Mouse (Mus musculus) small intestine, adult 2 months (tissue): ENCODE data around the gene Ice1.

Experiments used
- CTCF ChIP-seq: fragments of 200-500 bp; IDR thresholded peaks from 2 replicates; pipeline ENCODE4 v1.5.1; 2012; ENCODE audit warnings: low read depth, mild to moderate bottlenecking, control low read depth, inconsistent platforms, low read length, moderate library complexity, mixed read lengths; ENCODE audit not compliant: insufficient replicate concordance, insufficient read length; ENCODE audit errors: extremely low read depth
- POLR2A ChIP-seq: fragments of 200-500 bp; IDR thresholded peaks from 2 replicates; pipeline ENCODE4 v1.6.1; 2012; ENCODE audit warnings: low read depth, mild to moderate bottlenecking, control low read depth, inconsistent platforms, low read length, moderate library complexity

DNA sequence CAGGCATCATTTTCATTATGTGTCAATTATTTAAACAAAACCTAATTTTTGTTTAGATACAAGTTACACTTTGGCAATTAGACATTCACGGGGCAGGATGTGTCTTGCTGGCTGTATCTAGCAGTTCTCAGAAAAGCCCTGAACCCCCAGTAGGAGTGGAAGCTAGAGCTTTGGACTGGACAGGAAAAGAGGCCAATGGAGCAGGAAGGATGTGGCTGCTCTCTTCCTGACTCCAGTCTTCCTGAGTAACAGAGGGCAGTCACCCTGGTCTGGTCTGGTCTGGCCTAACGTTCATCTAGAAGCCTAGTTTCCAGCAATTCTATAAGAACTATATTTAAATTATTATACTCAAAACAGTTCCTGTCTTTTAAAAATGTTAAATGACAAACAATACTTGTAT is 16.0 kb upstream of the Ice1 start:
- TF ChIP-seq CTCF (no peak), POLR2A (no peak)
